10 mouse cellular contexts compared by ENCODE assay signal in the genomic region with DNA sequence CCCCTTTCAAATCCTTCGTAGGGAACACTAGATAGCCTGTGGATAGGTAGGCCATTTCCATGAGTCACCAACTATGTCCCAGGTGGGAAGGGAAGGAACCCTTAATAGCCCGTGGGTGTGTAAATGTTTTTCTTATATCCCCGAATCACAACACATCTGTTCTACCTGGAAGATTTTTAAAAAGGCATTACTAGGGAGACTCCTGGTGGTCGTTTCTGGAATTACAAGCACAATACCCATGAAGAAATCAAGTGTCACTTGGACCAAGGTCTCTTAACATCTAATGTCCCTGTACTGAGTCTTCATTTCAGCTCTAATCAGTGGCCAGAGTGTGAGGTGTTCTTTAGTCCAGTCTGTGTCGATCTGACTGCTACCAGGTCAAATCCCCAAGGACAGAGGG. TPM values are rescaled to one million over a fixed set of nuclear protein-coding genes. Genes with fewer than 3 reads are reported as not detected.
DNase-seq lines count a peak whose midpoint lies in the region; ATAC-seq and TF ChIP-seq lines count a peak whose summit lies in the region.
"Had no signal": no experiment of that assay in that cellular context is flagged by ENCODE, and none has a peak within 500 bp of the region (broad histone marks: within the 10 kb centered on the region; RNA-seq: fewer than 3 reads in every experiment).

No protein-coding gene starts in this region.

- peak; percentile 90 for TF ChIP-seq CTCF in layer of hippocampus, adult 2 months (conservative IDR thresholded peaks at IDR 0.05)
- peak; percentile 34; the same call in 1 of the 2 replicates for TF ChIP-seq CTCF in brain, embryonic 14.5 days (IDR thresholded peaks at IDR 0.05; ENCODE audit: borderline replicate concordance, extremely low read depth, insufficient read depth, insufficient read length)

- H3K4me3 ChIP-seq in layer of hippocampus, adult 2 months = no peak overlapping the region
- H3K4me3 ChIP-seq: embryonic facial prominence, embryonic 13.5 days had no signal

- ATAC-seq in megakaryocyte, adult 5-6 weeks (ENCODE audit: poor library complexity, severe bottlenecking) = peak; percentile 33; the same call in 1 of the 2 replicates
- no peak for ATAC-seq in erythroblast, adult 5-6 weeks (replicated peaks; ENCODE audit: low FRiP score, poor library complexity, severe bottlenecking)

- H3K27ac ChIP-seq in layer of hippocampus, adult 2 months = no peak overlapping the region
- H3K27ac ChIP-seq: embryonic facial prominence, embryonic 13.5 days had no signal

- TF ChIP-seq POLR2A in brain, embryonic 14.5 days (IDR thresholded peaks at IDR 0.05; ENCODE audit: borderline replicate concordance, extremely low read depth, insufficient read depth, insufficient read length, poor library complexity, severe bottlenecking) = no peak

- DNase-seq in cerebellum, adult 9-10 months = peak; percentile 65
- no peak for DNase-seq in cerebellum, adult 11-12 months
- DNase-seq in layer of hippocampus, adult 2 months (ENCODE audit: low spot score in 2 of 2) = no peak
- DNase-seq in layer of hippocampus, postnatal 14 days (ENCODE audit: low spot score in 2 of 2) = no peak
- DNase-seq in brain, embryonic 14.5 days (ENCODE audit: low read depth) = no peak
- DNase-seq in urinary bladder, adult 2 months (ENCODE audit: low spot score) = no peak

RNA-seq across cellular contexts. Expression of gene Tmem51, which starts 60.0 kb away (rescaled TPM):
- 1 to 10 TPM; 3.9 to 4.5 TPM for total RNA-seq in layer of hippocampus, adult 2 months (2021)
- 1 to 10 TPM; 6.8 to 7.5 TPM for total RNA-seq in layer of hippocampus, postnatal 14 days (2021)
- 4.9 and 6.1 TPM in 2 replicates for polyA plus RNA-seq in brain, embryonic 14.5 days (2012; rRNA removed)
- 16.8 and 18.7 TPM in 2 replicates for total RNA-seq in megakaryocyte, adult 5-6 weeks (2015)
- total RNA-seq in megakaryocyte, adult 5-6 weeks (2017) = 13.5 and 18.7 TPM in 2 replicates
- 4.6 and 8.1 TPM in 2 replicates for total RNA-seq in erythroblast, adult 5-6 weeks (2015; ENCODE audit: low replicate concordance)
- total RNA-seq in erythroblast, adult 5-6 weeks (2017; ENCODE audit: low replicate concordance) = 1.4 and 2.9 TPM in 2 replicates
- polyA plus RNA-seq in urinary bladder, adult 2 months (2012; rRNA removed) = 39.8 and 44.9 TPM in 2 replicates
- polyA plus RNA-seq: G1E had no signal
